Mouse (Mus musculus): ENCODE data around the gene Slc25a21.

Slc25a21 gene

GRCm38 (mm10) chr12:56876549-56876948, 320.7 kb downstream of the Slc25a21 start:
- DNase-seq, result no peak

GRCm38 (mm10) chr12:56873204-56873603, 324.1 kb downstream of the Slc25a21 start:
- no peak for DNase-seq

GRCm38 (mm10) chr12:56870569-56870968, 326.7 kb downstream of the Slc25a21 start:
- DNase-seq, result peak in 1 of 2 experiments; percentile 12

GRCm38 (mm10) chr12:56863873-56864562, 333.3 kb downstream of the Slc25a21 start:
- no peak for DNase-seq

- DNase-seq, result no peak
These were observed 344.6 kb downstream of the Slc25a21 start for GRCm38 (mm10) chr12:56852679-56853078.

- DNase-seq, result no peak
These were observed 345.8 kb downstream of the Slc25a21 start for GRCm38 (mm10) chr12:56851464-56851863.

GRCm38 (mm10) chr12:56829945-56830344, 367.3 kb downstream of the Slc25a21 start:
- no peak for DNase-seq

GRCm38 (mm10) chr12:56829455-56829883, 367.8 kb downstream of the Slc25a21 start:
- DNase-seq, result peak; percentile 9 to 25

- DNase-seq, result no peak
These were observed 369.4 kb downstream of the Slc25a21 start for GRCm38 (mm10) chr12:56827808-56828384.

GRCm38 (mm10) chr12:56824688-56825087, 372.6 kb downstream of the Slc25a21 start:
- no peak for DNase-seq

- DNase-seq, result no peak
These were observed 375.1 kb downstream of the Slc25a21 start for GRCm38 (mm10) chr12:56822122-56822521.

- DNase-seq, result no peak
These were observed 376.7 kb downstream of the Slc25a21 start for GRCm38 (mm10) chr12:56820604-56821003.

GRCm38 (mm10) chr12:56807483-56807882, 389.8 kb downstream of the Slc25a21 start:
- no peak for DNase-seq

- DNase-seq, result no peak
These were observed 390.2 kb downstream of the Slc25a21 start for GRCm38 (mm10) chr12:56807078-56807477.

GRCm38 (mm10) chr12:56804487-56804886, 392.8 kb downstream of the Slc25a21 start:
- DNase-seq, result no peak

GRCm38 (mm10) chr12:56798641-56799415, 398.4 kb downstream of the Slc25a21 start:
- peak; percentile 17 to 28 for DNase-seq

- DNase-seq, result no peak
These were observed 408.0 kb downstream of the Slc25a21 start for GRCm38 (mm10) chr12:56789236-56789635.

- DNase-seq, result no peak
These were observed 412.0 kb downstream of the Slc25a21 start for GRCm38 (mm10) chr12:56785250-56785649.

- peak; percentile 29 to 40 for DNase-seq
These were observed 416.1 kb downstream of the Slc25a21 start for GRCm38 (mm10) chr12:56781196-56781595.

- no peak for DNase-seq
These were observed 417.7 kb downstream of the Slc25a21 start for GRCm38 (mm10) chr12:56779621-56780020.

- no peak for DNase-seq
These were observed 423.3 kb downstream of the Slc25a21 start for GRCm38 (mm10) chr12:56773941-56774340.

- no peak for DNase-seq
These were observed 427.9 kb downstream of the Slc25a21 start for GRCm38 (mm10) chr12:56769421-56769820.

- no peak for DNase-seq
These were observed 429.8 kb downstream of the Slc25a21 start for GRCm38 (mm10) chr12:56767474-56767873.

- DNase-seq, result no peak
These were observed 460.2 kb downstream of the Slc25a21 start for GRCm38 (mm10) chr12:56737104-56737503.

All from cerebellum, postnatal 10 days (tissue).